Mouse (Mus musculus) hindlimb bud, embryonic 11.5 days (tissue): ENCODE results near the gene Zfp976.
"Not testable (repeated sequence)": the region's sequence is repeated elsewhere in the genome, so short reads cannot be mapped to it uniquely, and the experiment has no call there.

ENCODE experiments used
- DNase-seq: peaks from one replicate; pipeline ENCODE4 v3.0.0-alpha.2; 2012; ENCODE audit warnings: low read depth, low spot score; ENCODE audit errors: extremely low spot score

Zfp976 gene

GRCm38 (mm10) chr7:42642152-42643115 lies at the start of gene Zfp976:
TSS of gene Zfp976 (minus strand) at chr7:42642588.
- peak; percentile 31 for DNase-seq

DNA sequence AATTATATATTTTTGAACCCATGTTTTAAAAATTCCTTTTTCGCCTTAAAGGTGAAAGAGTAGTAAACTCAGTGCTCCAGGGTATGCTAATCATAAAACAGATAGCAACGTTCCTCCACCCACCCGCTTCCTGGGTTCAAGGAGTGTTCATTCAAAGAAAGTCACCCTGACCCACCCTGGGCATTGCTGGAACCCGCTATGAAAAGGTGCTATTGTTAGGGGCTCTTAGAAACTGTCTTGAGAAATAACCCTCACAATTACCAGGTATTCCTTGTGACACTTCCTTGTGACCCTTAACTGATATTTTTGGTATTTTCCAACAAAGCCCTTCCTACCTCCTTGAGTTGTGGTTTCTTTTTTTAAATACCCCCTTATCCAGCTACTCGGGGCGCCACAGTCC lies 37.7 kb upstream of the Zfp976 start:
- DNase-seq = not testable (repeated sequence)

DNA sequence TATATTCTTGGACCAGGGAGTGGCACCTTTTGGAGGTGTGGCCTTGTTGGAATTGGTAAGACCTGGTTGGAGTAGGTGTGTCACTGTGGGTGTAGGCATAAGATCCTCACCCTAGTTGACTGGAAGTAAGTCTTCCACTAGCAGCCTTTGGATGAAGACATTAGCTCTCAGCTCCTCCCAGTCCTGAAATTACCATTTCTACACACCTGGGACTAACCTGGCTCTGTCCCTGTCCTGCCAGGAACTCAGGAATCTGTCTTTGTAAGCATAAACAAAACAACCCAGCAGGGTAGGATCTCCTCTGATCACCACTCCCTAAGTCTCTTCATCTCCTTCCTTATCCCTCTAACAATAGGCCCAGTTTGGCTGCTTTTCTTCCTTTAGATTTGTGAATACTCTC lies 37.3 kb upstream of the Zfp976 start:
- not testable (repeated sequence) for DNase-seq

DNA sequence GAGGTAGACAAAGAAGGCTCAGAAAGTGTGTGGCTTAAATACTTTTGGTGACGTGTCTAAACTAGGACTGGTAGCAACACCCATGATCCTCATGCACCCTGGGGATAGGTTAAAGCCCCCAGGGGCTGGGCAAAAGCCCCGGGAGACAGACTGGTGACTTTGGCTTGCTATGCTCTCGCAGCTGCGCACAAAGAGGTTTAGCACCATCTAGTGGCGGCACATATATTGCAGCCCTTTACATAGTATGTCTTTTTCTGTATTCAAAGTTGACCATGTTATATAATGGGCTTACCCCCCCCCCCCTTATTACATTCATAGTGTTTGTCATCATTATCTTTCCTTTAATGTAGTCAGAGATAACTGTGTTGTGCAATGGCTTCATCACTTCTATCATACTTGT lies 17.8 kb upstream of the Zfp976 start:
- DNase-seq = not testable (repeated sequence)

DNA sequence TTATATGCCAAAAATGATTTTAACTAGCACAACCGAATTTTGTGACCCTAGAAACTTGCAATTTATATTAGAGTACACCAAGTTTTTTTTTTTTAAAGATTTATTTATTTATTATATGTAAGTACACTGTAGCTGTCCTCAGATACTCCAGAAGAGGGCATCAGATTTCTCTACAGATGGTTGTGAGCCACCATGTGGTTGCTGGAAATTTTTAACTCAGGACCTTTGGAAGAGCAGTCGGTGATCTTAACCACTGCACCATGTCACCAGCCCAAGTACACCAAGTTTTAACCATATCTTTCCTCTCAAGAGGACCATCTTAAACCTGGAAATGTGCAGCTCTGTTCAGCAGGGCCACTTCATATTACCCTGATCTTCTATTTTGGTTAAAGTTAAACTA lies 12.8 kb upstream of the Zfp976 start:
- DNase-seq = not testable (repeated sequence)

- not testable (repeated sequence) for DNase-seq
Measured at GRCm38 (mm10) chr7:42643120-42643620, 782 bp upstream of the Zfp976 start.

- DNase-seq = not testable (repeated sequence)
Measured at GRCm38 (mm10) chr7:42631031-42631430, 11.4 kb downstream of the Zfp976 start.

- not testable (repeated sequence) for DNase-seq
Measured at GRCm38 (mm10) chr7:42595666-42596065, 46.7 kb downstream of the Zfp976 start.

GRCm38 (mm10) chr7:42592413-42592812 lies 50.0 kb downstream of the Zfp976 start, which contains the start of gene Zfp977:
TSS of gene Zfp977 (minus strand) at chr7:42592547.
- DNase-seq = not testable (repeated sequence)

- not testable (repeated sequence) for DNase-seq
Measured at GRCm38 (mm10) chr7:42591311-42591710, 51.1 kb downstream of the Zfp976 start.

DNA sequence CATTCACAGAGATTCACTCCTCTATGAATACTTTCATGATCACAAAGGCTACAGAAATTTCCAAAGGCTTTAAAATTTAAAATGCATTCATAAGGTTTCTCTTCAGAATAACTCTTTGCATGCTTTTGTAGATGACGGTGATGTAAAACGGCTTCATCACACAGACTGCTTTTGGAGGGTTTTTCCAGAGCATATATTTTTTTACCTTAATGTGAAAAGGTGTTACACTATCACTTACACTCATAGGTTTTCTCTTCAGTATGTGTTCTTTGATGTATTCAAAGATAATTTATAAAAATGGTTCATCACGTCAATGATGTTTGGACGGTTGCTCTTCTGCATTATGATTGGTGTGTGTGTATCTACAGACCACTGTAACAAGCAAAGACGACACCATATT lies 63.9 kb downstream of the Zfp976 start, which contains the start of gene Gm21028:
TSS of gene Gm21028 (minus strand) at position 101 of the 400 bp plus-strand sequence.
- no peak for DNase-seq
